Mouse (Mus musculus) C2C12 (cell line): Measurements from ENCODE around the gene Tns4. TPM values are rescaled to one million over a fixed set of nuclear protein-coding genes. Genes with fewer than 3 reads are reported as not detected.

Experiments used
- H3K27me3 ChIP-seq: one replicate; pipeline ENCODE4 v1.6.1; 2011; ENCODE audit not compliant: control insufficient read depth, insufficient read depth, insufficient read length
- H3K36me3 ChIP-seq: one replicate; pipeline ENCODE4 v1.6.1; 2011; ENCODE audit not compliant: control insufficient read depth, insufficient read depth
- H3K4me3 ChIP-seq: one replicate; pipeline ENCODE4 v1.5.1; 2011; ENCODE audit warnings: mild to moderate bottlenecking, control low read depth; ENCODE audit not compliant: poor library complexity, insufficient read depth, severe bottlenecking
- H3K79me2 ChIP-seq: one replicate; pipeline ENCODE4 v1.6.1; 2011; ENCODE audit not compliant: control insufficient read depth, insufficient read depth
- H3K79me3 ChIP-seq: one replicate; pipeline ENCODE4 v1.6.1; 2011; ENCODE audit warnings: low read depth, control low read depth
- H3ac ChIP-seq: one replicate; pipeline ENCODE3; 2011; ENCODE audit warnings: low read depth; ENCODE audit not compliant: control insufficient read depth, insufficient read length
- CEBPB ChIP-seq: IDR thresholded peaks from one replicate; pipeline ENCODE4 v1.6.1; 2011; ENCODE audit warnings: low read depth, mild to moderate bottlenecking, control low read depth, moderate library complexity
- CTCF ChIP-seq: IDR thresholded peaks from one replicate; pipeline ENCODE4 v1.5.1; 2011; ENCODE audit not compliant: control insufficient read depth, insufficient read depth, insufficient read length
- FOSL1 ChIP-seq: IDR thresholded peaks from one replicate; pipeline ENCODE4 v1.8.0; 2011; ENCODE audit warnings: mild to moderate bottlenecking, low read length; ENCODE audit not compliant: poor library complexity, insufficient read depth, severe bottlenecking
- MAX ChIP-seq: IDR thresholded peaks from one replicate; pipeline ENCODE4 v1.6.1; 2011; ENCODE audit warnings: mild to moderate bottlenecking, control low read depth
- MYOD1 ChIP-seq: IDR thresholded peaks from one replicate; pipeline ENCODE4 v1.6.1; 2011; ENCODE audit warnings: low read depth; ENCODE audit not compliant: control insufficient read depth, insufficient read length
- MYOG ChIP-seq: IDR thresholded peaks from one replicate; pipeline ENCODE4 v1.6.1; 2011; ENCODE audit not compliant: control insufficient read depth, insufficient read length; ENCODE audit errors: extremely low read depth
- USF1 ChIP-seq: IDR thresholded peaks from one replicate; pipeline ENCODE4 v1.6.1; 2011; ENCODE audit warnings: low read depth, mild to moderate bottlenecking, control low read depth, moderate library complexity
- polyA plus RNA-seq: library from polyadenylated mRNA; unstranded; fragments of >200 nt; fragmentation: generic; extraction: Trizol; gene quantifications from one replicate; pipeline ENCODE4 v1.2.1, GENCODE M21; 2012; ENCODE audit warnings: missing spikeins

Gene Tns4
- polyA plus RNA-seq, 1 experiment = 0.18 TPM

DNA sequence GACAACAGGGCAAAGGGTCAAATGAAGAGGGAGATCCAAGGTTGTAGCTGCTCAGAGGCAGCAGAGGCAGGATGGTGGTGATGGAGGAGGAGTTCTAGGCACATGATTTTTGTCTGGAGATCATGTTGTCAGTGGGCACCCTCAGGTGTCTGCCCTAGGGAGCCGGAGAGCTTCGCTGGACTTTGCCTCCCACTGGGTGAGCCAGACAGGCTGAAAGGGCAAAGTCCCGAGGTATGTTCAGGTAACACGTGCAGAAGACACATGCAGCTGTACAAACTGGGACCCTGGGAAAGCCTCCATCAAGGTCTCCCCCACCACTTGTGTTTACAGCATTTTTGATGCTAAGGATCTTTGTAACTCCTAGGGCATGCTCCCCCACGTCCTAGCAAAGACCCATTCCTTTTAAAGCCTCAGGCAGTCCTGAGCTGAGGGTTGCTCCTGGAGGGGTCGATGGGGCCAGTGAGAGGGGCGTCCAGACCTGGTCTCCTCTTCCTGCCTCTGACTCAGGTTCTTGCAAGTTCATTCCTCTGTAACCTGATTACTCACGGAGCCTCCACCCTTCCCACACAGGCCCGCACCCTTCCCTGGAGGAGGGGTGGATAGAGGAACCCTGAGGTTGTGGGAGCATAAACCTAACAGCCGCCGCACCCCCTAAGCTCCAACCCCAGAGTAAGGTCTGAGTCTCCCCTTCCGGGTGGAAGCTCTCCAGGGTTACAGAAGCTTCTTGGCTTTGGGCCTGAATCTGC lies 17.0 kb upstream of the Tns4 start:
- H3K36me3 ChIP-seq = no peaks in the 10 kb centered on the region
- H3K79me2 ChIP-seq = no peaks in the 10 kb centered on the region
- H3K4me3 ChIP-seq = no peak overlapping the region
- TF ChIP-seq FOSL1 (no peak), MYOG (no peak), MAX (no peak), MYOD1 (no peak), USF1 (no peak), CEBPB (no peak), CTCF (no peak)
- no peaks in the 10 kb centered on the region for H3K27me3 ChIP-seq
- H3K79me3 ChIP-seq = no peaks in the 10 kb centered on the region
- H3ac ChIP-seq = no peak overlapping the region

- Histone ChIP-seq H3K4me3 (no peak overlapping the region), H3K27me3 (no peaks in the 10 kb centered on the region), H3K79me2 (no peaks in the 10 kb centered on the region), H3K36me3 (no peaks in the 10 kb centered on the region), H3K79me3 (no peaks in the 10 kb centered on the region), H3ac (no peak overlapping the region)
- TF ChIP-seq MAX (peak; percentile 62), MYOD1 (no peak), CEBPB (peak; percentile 46), FOSL1 (peak; percentile 17), MYOG (no peak), CTCF (no peak), USF1 (no peak)
These were observed 15.7 kb upstream of the Tns4 start for GRCm38 (mm10) chr11:99104609-99105410.

DNA sequence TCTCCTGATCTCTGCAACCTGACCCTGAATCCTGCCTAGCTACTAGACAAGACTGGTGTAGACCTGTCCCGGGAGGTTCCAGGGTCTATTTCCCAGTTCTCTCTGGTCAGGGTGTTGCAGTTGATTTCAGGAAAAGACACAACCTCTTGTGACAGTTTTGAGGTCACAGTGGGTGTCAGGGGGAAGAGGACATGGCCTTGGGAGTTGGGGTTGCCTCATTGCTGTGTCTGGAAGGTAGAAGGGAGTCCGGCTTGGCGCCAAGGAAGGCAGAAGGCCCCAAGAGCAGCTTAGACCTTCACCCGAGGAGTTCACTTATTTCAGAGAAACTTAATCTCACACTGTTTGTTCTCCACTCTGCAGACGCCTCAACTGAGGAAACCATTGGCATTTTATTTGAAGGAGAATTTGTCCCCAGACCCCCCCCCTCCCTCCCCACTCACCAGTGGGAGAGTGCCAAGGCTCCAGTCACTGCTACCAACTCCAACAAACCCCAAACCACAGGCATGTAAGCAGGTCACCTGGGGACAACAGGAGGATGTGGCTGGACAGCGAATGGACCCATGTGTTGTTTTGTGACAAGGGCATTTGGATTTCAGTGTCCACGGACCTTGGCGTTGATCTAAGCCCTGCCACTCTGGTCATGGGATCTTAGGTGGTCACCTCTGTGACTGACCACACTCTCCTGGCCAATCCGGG lies 13.6 kb upstream of the Tns4 start:
- H3K79me2 ChIP-seq = no peaks in the 10 kb centered on the region
- no peak overlapping the region for H3K4me3 ChIP-seq
- H3K27me3 ChIP-seq = no peaks in the 10 kb centered on the region
- no peak overlapping the region for H3ac ChIP-seq
- TF ChIP-seq MYOD1 (no peak), FOSL1 (no peak), MYOG (no peak), MAX (no peak)
- no peaks in the 10 kb centered on the region for H3K36me3 ChIP-seq
- no peaks in the 10 kb centered on the region for H3K79me3 ChIP-seq

- TF ChIP-seq MAX = no peak
- Histone ChIP-seq H3ac (no peak overlapping the region), H3K36me3 (no peaks in the 10 kb centered on the region), H3K79me2 (no peaks in the 10 kb centered on the region), H3K27me3 (no peaks in the 10 kb centered on the region), H3K4me3 (no peak overlapping the region), H3K79me3 (no peaks in the 10 kb centered on the region)
These were observed 12.6 kb upstream of the Tns4 start for GRCm38 (mm10) chr11:99101693-99102092.

DNA sequence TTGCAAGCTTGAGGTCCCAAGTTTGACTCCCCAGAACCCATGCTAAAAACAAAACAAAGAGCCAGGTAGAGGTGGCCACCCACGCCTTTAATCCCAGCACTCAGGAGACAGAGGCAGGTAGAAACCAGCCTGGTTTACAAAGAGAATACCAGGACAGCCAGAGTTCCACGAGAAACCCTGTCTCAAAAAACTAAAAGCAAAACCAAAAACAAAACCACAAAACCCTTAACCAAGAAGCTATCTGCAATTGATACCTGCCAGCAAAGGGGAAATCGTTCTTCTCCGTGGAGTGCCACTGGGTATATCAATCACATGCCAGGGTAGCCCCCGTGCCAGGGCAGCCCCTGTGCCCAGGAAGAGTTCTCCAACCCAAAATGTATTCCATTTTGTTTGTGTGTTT lies 11.1 kb upstream of the Tns4 start:
- H3K79me3 ChIP-seq = no peaks in the 10 kb centered on the region
- no peaks in the 10 kb centered on the region for H3K79me2 ChIP-seq
- TF ChIP-seq MAX = no peak
- TF ChIP-seq CEBPB = no peak
- no peak for TF ChIP-seq MYOG
- TF ChIP-seq USF1 = no peak
- TF ChIP-seq CTCF = no peak
- TF ChIP-seq MYOD1 = no peak
- TF ChIP-seq FOSL1 = no peak
- no peak overlapping the region for H3ac ChIP-seq
- H3K36me3 ChIP-seq = no peaks in the 10 kb centered on the region
- H3K27me3 ChIP-seq = no peaks in the 10 kb centered on the region
- H3K4me3 ChIP-seq = no peak overlapping the region
